Mouse (Mus musculus) retina, postnatal 7 days (tissue): Measurements from ENCODE around the gene Cfdp1.

Source experiments
- DNase-seq: peaks from one replicate; pipeline ENCODE4 v3.0.0-alpha.2; 2012; ENCODE audit warnings: low read depth, low spot score

Gene Cfdp1

GRCm38 (mm10) chr8:111742261-111743037 is 111.6 kb downstream of the Cfdp1 start:
- DNase-seq, result no peak

- DNase-seq, result no peak
Measured at GRCm38 (mm10) chr8:111741556-111741955, 112.5 kb downstream of the Cfdp1 start.

GRCm38 (mm10) chr8:111740994-111741393 is 113.1 kb downstream of the Cfdp1 start:
- DNase-seq, result no peak

GRCm38 (mm10) chr8:111740301-111740711 is 113.8 kb downstream of the Cfdp1 start:
- DNase-seq, result no peak

GRCm38 (mm10) chr8:111739604-111740003 is 114.5 kb downstream of the Cfdp1 start:
- DNase-seq, result no peak

- DNase-seq, result no peak
Measured at GRCm38 (mm10) chr8:111738867-111739266, 115.2 kb downstream of the Cfdp1 start.

GRCm38 (mm10) chr8:111736321-111736720 is 117.8 kb downstream of the Cfdp1 start:
- DNase-seq, result no peak

GRCm38 (mm10) chr8:111735791-111736190 is 118.3 kb downstream of the Cfdp1 start:
- DNase-seq, result no peak

- no peak for DNase-seq
Measured at GRCm38 (mm10) chr8:111735335-111735761, 118.7 kb downstream of the Cfdp1 start.

GRCm38 (mm10) chr8:111734244-111734960 is 119.7 kb downstream of the Cfdp1 start:
- no peak for DNase-seq

- DNase-seq, result no peak
Measured at GRCm38 (mm10) chr8:111733581-111734243, 120.4 kb downstream of the Cfdp1 start.

- no peak for DNase-seq
Measured at GRCm38 (mm10) chr8:111732406-111733085, 121.5 kb downstream of the Cfdp1 start.

- peak; percentile 88 for DNase-seq
Measured at GRCm38 (mm10) chr8:111732004-111732403, 122.1 kb downstream of the Cfdp1 start.

GRCm38 (mm10) chr8:111731231-111731977 is 122.7 kb downstream of the Cfdp1 start:
- DNase-seq, result no peak

GRCm38 (mm10) chr8:111729233-111730170 is 124.6 kb downstream of the Cfdp1 start:
- DNase-seq, result no peak

GRCm38 (mm10) chr8:111728481-111728880 is 125.6 kb downstream of the Cfdp1 start:
- DNase-seq, result no peak

- DNase-seq, result no peak
Measured at GRCm38 (mm10) chr8:111727553-111727952, 126.5 kb downstream of the Cfdp1 start.

- no peak for DNase-seq
Measured at GRCm38 (mm10) chr8:111726102-111726900, 127.8 kb downstream of the Cfdp1 start.

- no peak for DNase-seq
Measured at GRCm38 (mm10) chr8:111725341-111725740, 128.8 kb downstream of the Cfdp1 start.
